Mouse (Mus musculus) spleen, postnatal 36 days (tissue): ENCODE data around the gene Ndufaf7.
A peak's percentile ranks its signal among the peaks of the same experiment; 100 is the strongest.

Experiments
- DNase-seq, 2 experiments: peaks; one replicate each; pipeline ENCODE4 v3.0.0; 2022; ENCODE audit warnings: low spot score in 2 of 2, mixed read lengths in 1 of 2

The Ndufaf7 gene

DNA sequence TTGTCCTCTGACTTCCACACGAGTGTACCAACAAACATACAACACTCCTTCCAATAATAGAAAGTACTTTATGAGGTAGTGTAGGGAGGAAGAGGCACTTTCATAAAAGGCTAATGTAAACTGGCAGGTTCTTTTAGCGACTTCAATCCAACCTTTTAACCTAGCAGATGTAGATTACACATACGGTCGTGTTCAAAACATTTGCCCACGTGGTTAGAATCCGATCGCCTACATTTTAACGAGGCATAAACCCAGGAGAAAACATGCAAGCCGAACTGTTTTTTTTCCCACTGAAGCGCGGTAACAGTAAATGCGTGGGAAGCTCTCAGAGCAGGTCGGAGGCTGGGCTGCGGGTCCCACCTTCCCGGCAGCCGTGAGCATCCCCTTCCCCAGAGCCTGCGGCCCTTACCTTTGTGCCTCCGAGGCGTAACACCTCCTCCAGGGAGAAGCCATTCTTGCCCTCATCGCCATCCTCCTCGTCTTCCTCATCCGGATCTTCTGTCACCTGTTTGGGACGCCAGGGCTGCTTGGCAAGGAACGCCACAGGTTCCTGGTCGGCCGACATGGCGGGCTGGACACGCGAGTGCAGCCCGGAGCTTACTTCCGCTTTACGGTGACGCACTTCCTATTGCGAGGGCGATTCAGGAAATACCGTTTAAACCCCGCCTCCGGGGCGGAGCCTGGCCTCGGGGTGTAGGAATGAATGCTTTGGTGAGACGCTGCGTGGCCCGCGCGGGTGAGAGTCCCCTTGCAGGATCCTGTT lies at the start of gene Ndufaf7, which contains the start of gene Cebpz:
TSS of gene Ndufaf7 (plus strand) at position 671 of the 763 bp plus-strand sequence.
TSS of gene Cebpz (minus strand) at position 601 of the 763 bp plus-strand sequence.
- DNase-seq: peak; percentile 95 to 98

- DNase-seq: no peak
Observed at GRCm38 (mm10) chr17:78888554-78888953, 48.4 kb upstream of the Ndufaf7 start.

- no peak for DNase-seq
Observed at GRCm38 (mm10) chr17:78889184-78889583, 47.8 kb upstream of the Ndufaf7 start.

GRCm38 (mm10) chr17:78891020-78891419 lies 45.9 kb upstream of the Ndufaf7 start:
- peak in 1 of 2 experiments; percentile 7 for DNase-seq

GRCm38 (mm10) chr17:78894991-78895390 lies 41.9 kb upstream of the Ndufaf7 start:
- DNase-seq: no peak

- peak in 1 of 2 experiments; percentile 23 for DNase-seq
Observed at GRCm38 (mm10) chr17:78895394-78895793, 41.5 kb upstream of the Ndufaf7 start.

DNA sequence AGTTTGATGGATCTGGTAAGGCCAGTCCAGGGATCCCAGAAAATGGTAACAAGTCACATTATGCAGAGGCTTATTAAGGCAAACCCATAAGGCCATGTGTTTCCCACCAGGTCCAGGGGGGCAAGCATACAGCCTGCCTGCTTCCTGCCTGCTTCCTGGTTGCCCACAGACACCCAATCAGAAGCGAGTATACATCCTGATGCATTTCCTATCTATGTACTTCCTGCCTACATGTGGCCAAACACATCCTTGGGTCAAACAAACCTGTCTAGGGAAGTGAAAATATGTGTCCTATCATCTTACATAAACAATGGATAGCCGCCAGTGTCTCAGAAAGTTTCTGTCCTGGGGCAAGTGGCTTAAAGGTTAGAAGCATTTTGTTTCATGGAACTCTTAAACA lies 33.8 kb upstream of the Ndufaf7 start:
- no peak for DNase-seq

DNA sequence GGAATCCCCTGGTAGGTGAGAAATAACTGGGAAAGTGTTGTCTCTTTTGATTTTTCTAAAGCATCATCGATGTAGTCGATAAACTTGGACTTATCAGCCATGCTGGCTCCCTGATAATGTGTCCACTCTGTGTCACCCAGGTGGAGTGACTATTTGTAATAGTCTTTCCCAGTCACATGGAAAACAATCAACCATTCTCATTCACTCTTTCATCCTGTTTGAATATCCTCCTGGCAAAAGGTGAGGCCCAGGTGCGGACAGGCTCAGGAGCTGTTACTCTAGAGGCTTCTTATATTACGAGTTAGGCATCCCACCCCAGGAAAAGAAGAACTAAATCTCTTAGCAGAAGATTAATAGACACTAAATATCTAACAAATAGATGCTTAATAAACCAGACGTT lies 30.0 kb upstream of the Ndufaf7 start, which contains the start of gene Sult6b1:
TSS of gene Sult6b1 (minus strand) at position 101 of the 400 bp plus-strand sequence.
- DNase-seq: no peak

DNA sequence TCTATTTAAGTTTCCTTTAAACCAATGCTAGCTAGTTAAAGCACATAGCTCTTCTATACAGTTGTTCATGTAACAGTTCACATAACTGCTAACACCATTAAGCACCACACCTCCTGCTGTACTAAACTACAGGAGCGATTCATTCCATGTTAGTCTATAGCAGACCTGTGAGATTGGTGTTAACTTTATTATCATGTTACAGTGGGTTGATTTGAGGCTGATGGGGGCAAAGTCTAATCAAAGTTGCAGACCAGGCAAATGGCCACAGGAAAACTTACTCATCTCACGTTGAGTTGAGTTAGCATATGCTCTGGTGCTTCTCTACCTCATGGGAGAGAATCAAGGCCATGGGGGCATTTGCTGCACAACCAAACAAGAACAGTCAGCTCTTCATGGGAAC lies 27.6 kb upstream of the Ndufaf7 start:
- DNase-seq: no peak

DNA sequence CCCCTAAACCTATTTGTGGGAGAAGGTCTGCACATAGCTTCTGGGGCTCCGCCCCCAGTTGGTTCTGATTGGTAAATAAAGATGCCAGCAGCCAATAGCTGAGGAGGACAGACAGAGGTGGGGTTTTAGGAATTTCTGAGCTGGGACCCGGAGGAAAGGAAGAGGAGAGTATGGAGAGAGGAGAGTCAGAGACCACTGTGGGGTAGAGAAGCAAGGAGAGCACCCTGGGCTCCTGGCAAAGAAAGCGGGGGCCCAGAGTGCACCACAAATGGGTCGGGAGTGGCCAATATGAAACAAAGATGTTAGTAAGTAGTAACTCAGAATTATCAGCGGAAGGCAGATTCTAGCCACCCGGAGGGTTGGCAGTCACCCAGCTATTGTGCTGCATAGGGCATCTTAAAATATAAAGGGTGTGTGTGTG lies 24.1 kb upstream of the Ndufaf7 start:
- DNase-seq: peak in 1 of 2 experiments; percentile 21

DNA sequence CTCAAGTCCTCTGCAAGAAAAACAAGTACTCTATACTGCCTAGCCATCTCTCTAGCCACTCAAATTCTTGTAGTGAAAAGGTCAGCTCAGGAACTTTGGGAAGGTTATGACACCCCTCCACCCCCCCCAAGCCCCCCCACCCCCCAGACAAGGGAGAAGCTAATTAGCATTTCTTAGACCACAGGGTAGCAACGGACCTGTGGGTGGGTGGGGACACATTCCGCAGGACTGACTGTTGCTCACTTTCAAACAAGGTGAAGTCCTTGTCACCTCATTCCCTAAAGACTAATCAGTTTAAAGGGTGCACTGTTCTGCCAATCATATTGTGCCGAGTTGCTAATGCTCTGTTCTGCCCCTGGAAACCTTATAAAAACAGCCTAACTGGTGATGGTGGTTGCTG lies 23.0 kb upstream of the Ndufaf7 start:
- DNase-seq: no peak

DNA sequence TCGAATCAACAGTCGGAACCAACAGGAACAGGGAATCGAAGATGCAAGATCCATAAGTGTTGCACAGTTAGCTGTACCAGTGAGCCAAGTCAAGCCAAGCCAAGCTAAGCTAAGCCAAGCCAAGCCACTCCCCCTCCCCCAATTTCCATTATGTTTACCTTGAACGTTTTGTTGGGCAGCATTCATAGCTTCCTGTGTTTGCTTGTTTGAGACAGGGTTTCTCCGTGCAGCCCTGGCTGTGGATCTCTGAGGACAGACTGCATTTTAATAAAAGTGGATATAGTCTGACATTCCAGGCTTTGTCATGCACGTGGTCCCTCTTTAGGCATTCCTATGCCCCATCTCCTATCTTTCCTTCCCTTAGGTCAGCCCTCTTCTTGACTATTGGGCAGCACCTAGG lies 21.2 kb upstream of the Ndufaf7 start:
- no peak for DNase-seq

DNA sequence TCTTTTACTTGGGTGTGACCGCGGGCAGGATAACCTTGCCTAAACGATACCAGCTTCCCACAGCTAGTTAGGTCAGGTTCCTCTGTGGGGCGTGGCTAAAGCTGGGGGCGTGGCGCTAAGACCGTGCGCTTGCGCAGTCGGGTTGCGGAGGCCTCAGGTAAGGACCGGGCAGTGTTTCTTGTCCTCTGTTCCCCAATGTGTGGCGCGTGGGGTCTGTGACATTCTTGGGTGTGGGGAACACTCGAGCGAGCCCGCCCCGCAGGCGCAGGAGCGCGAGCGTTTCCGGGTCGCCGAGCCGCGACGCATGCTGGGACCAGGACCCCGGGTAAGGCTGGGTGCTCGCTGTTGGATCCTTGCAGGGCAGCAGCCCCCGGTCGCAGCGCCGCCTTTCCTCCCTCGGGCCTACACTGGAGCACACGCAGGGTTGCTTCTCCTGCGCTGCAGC lies 20.5 kb upstream of the Ndufaf7 start, which contains the start of gene Cebpzos:
TSS of gene Cebpzos (plus strand) at position 132 of the 445 bp plus-strand sequence.
- DNase-seq: peak; percentile 87 to 90

DNA sequence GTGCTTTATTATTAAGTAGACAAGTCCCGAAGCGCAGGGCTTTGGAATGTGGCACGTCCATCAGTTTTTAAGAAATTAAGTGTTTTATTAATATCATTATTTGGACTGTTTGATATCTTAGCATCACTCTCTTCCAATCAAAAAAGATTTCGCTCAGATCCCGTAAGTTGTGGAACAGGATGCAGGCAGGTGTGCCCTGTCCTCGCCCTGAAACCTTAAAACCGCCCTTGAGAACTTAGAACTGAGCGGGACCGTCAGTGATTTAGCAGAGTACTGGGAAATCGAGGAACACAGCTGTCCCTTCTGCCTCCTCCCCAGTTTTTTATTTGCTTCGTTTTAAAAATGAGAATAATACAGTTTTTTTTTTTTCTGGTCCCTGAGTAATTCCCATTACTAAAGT lies 20.0 kb upstream of the Ndufaf7 start:
- no peak for DNase-seq

GRCm38 (mm10) chr17:78917696-78918095 lies 19.2 kb upstream of the Ndufaf7 start:
- DNase-seq: no peak

GRCm38 (mm10) chr17:78935857-78936256 lies 1.1 kb upstream of the Ndufaf7 start:
- no peak for DNase-seq

GRCm38 (mm10) chr17:78937229-78937853 lies 405 bp downstream of the Ndufaf7 start:
- no peak for DNase-seq

DNA sequence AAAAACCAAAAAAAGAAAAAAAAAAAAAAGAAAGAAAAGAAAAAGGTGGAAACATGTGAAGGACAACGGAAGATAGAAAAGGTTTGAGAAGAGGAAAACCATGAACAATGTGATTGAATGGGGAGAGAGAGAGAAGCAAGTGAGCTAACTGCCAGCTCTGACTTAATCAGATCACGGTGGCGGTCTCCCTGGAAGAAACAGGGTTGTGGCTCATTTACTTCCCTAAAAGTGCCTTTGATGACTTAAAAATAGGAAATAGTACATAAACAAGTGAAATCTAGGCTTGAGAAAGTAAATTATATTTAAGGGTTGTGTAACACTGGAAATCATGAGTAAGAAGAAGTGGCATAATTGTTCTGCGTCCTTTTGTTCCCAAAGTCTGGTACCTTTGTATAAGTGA lies 2.0 kb downstream of the Ndufaf7 start:
- DNase-seq: no peak

GRCm38 (mm10) chr17:78942579-78942978 lies 5.6 kb downstream of the Ndufaf7 start:
- DNase-seq: no peak

DNA sequence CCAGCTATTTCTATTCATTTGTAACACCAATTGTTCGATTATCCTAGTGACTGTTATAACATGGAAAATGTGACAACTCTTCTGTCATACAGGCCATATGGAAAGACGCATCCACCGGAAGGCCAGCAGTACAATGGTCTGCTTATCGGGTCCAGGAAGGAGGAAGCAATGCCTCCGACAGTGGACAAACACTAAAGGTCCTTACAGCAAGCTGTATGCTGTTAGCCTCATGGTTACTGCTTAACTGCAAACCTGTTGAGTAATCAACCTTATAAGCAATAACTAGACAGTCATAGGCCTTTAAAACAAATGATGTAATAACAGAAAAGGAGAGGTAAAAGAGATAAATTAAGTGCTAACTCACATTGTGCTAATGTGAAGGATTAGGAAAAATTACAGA lies 14.3 kb downstream of the Ndufaf7 start:
- DNase-seq: no peak

DNA sequence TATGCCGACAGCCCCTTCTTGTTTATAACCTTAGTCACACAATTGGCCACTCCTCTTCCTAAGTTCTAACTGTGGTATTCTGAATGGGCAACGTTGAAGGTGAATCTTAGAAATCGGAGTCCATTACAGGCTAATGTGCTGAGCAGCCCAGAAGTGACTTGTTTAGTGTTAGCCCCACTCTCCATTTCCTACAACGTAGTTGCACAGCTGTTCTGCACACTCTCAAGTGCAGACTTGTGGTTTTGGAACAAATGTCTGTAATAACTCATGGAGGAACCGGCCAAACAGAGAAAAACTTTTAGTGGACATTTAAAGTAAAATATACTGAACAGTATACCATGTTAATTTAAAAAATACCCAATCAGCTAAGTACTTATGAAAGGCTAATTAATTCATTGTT lies 15.1 kb downstream of the Ndufaf7 start:
- no peak for DNase-seq

DNA sequence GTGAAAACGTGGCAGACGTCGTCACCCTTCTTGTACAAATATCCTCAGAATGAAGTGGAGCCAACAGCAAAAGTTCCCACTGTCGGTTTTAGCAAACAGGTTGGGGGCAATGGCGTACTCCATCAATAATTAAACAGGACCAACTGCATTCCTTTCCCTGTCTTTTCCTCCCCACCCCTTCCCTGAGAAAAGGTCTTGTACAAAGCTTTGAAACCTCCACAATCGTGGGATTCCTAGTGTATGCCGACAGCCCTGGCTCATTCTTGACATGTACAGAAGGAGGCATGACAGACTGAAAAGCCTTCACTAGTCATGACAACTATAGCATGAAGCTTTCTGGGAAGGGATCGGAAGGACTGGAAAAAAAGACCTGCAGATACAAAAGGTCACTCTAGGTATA lies 16.3 kb downstream of the Ndufaf7 start:
- DNase-seq: no peak

DNA sequence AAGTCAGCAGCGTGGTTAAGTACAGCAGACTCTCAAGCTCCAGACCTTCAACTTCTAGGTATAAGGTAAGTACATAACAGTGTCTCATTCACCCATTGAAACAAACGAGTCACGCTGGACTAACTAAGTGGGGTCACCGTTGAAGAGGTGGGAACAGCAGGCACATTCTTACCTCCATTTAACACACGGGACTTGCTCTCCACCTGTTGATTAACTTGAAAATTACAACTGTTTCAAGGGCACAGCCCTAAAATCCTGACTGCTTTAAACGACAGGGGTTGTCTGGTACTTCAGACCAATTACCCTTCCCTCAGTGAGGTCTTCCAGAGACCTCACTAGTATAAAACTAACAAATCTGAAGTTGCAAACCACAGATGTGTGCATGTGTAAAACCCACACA lies 22.5 kb downstream of the Ndufaf7 start:
- DNase-seq: no peak
